Mouse (Mus musculus) lung, postnatal 0 days (tissue): Measurements from ENCODE around the gene Ppat.

ENCODE experiments used
- CTCF ChIP-seq: IDR thresholded peaks from 2 replicates; pipeline ENCODE4 v1.5.1; 2016; ENCODE audit warnings: antibody characterized with exemption, mild to moderate bottlenecking
- EP300 ChIP-seq: IDR thresholded peaks from 2 replicates; pipeline ENCODE4 v1.6.1; 2016; ENCODE audit warnings: antibody characterized with exemption, mild to moderate bottlenecking, control low read depth

DNA sequence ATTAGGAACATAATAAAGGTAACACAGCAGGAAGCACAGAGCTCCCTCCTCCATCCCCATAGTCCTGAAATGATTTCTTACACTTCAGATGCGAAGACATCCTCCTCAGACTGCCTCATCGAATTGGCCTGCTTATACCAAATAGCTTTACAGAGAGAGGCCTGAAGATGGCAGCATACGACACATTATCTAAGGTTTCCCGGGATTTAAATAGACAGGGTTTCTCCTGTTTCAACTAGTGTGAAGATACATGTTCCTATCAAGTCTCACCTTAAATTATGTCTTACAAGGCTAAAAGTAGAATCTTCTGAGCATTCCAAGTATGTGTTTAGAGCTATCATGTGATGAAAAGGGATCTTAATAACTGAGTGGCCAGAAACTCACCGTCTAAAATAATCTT is 47.0 kb upstream of the Ppat start:
- peak; percentile 67 for TF ChIP-seq CTCF
- TF ChIP-seq EP300 = no peak
